Mouse (Mus musculus): ENCODE measurements around the gene Prss22.

The Prss22 gene

DNA sequence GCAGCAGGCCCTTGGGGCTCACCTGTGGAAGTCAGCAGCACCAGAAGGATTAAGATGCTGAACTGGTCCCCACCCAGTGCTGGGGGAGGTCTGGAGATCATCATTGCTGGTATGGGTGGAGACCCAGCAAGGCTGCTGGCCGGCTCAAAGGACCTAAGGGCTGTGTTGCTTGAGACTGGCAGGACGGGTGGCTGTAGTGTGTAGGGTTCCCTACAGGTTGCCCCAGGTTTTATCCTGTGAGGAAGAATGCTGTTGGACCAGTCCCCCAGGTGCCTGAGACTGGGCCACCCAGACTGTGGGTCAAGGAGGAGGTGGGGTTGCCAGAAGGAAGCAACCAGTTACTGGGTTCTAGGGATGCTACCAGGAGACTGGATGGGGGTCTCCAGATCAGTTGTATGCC lies at the start of gene Prss22:
Prss22 (minus strand) TSS at position 200 of the 400 bp plus-strand sequence.
- no peak for DNase-seq

- DNase-seq: no peak
Observed at GRCm38 (mm10) chr17:24046026-24046425, 48.1 kb upstream of the Prss22 start.

- no peak for DNase-seq
Observed at GRCm38 (mm10) chr17:24045608-24046007, 47.7 kb upstream of the Prss22 start.

DNA sequence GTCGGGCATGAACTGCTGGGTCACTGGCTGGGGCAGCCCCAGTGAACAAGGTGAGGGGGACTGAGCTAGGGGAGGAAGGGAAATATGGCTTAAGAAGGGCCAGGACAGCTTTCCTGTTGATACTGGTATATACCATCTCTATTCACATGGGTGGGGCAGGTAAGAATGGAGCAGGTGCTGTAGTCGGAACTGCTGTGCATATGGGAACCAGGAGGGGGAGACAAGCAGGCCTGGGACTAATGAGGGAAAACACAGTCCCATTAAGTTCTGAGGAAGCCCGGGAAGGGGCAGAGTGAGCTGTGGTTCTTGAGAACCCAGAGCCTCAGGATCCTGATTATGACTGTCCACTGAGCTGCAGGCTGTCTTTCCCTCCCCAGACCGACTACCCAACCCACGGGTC lies 46.6 kb upstream of the Prss22 start:
- no peak for DNase-seq

- DNase-seq: no peak
Observed at GRCm38 (mm10) chr17:24037844-24038243, 39.9 kb upstream of the Prss22 start, which contains the start of gene Prss27. TSS of gene Prss27 (plus strand) at chr17:24038144.

- DNase-seq: no peak
Observed at GRCm38 (mm10) chr17:24037360-24037759, 39.5 kb upstream of the Prss22 start.

DNA sequence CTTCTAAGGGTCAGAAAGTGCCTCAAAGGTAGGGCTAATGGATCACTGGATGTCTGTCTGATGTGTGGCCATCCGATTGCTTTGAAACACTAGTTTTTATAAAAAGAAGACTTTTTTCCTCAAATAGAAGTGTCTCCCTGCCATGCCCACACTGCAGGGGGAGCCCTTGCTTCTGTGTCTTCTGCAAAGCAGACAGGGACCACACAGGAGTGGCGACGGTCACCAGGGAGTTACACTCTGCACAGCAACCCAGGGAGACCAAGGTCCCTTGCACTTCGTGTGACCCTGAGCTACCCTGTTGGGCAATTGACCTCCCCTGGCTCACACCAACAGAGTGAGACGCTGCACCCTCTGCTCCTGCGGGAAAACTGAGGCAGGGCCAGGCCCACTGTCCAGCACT lies 39.1 kb upstream of the Prss22 start:
- DNase-seq: no peak

DNA sequence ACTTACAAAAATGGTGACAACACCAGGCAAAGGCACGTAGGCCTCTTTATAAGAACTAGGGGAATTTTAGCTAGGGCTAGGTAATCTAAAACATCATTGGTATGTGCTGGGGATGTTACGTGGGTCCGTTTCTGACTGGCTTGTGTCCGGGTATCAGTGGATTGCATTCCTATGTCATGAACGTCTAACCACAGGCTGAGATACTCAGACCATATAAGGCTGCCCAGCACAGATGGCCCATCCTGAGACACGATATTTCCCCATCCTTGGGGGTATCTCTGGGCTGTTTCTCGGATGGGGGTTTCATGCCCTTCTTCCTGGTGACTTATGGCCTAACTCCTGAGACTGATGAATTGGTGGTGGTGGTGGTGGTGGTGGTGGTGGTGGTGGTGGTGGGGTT lies 37.2 kb upstream of the Prss22 start:
- DNase-seq: no peak

DNA sequence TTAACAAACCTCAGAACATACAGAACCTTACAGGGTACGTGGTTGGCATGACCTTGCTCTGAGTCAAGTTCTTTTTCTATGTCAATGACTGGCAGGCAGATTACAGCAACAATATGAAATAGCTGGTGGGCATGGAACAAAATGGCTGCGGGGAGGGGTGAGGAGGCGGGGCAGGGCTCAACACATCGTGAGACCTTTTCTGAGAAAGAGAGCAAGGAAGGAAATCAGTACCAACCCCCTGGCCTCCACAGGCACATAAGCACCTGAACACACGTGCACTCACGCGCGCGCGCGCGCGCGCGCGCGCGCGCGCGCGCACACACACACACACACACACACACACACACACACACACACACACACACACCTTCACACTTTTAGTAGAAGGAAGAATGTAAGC lies 32.7 kb upstream of the Prss22 start:
- DNase-seq: no peak

DNA sequence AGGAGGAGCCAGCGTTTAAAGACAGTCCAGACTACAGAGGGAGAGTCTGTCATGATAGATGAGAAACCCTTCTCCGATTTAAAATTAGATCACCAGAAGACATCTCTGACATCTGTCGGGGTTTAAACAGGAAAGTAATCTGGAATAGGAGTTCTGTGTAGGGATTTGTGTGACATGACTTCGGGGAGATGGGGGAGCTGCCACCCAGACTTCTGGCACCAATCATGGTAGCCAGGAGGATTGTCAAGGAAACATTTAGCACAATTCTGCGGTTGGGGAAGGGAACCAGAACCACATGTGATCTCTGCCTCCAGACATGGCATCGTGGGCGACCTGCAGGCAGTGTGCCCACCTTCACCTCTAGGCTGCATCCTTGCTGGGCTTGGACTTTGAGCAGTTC lies 31.6 kb upstream of the Prss22 start:
- no peak for DNase-seq

GRCm38 (mm10) chr17:24021375-24022199 lies 23.7 kb upstream of the Prss22 start:
- DNase-seq: no peak

DNA sequence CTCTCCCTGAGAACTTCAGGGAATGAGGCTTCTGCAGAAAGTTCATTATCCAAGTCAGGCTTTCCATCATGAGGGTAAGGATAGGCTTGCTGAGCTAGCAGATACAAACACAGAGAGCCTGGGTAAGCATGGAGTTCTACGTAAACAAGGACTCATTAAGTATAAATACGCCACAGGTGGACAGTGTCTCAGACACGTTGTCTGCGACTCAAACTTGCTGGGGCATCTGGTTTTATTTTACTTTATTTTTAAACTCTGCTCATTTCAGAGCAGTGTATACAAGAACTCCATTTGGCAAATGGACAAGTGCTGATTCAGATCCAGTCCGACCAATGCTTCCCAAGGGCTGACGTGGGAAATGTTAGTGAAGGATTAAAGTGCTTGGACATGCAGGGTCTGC lies 22.8 kb upstream of the Prss22 start:
- no peak for DNase-seq

DNA sequence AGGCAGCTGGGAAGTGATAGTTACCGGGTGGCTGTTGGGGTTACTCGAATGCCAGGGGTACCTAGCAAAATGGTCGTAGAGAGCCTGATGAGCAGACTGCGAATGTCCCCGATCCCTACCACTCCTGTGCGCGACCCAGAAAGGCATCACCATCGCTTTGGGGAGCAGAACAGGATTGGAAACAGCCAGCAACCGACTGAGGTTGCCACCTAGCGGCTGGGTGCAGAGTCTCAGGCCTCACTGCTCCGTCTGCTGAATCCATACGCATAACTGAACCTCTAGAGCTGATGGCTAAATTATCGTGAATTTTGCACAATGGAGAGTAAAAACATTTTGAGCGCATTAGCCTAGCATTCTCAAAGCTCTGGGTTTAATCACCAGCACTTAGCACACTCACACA lies 17.8 kb upstream of the Prss22 start:
- DNase-seq: no peak

DNA sequence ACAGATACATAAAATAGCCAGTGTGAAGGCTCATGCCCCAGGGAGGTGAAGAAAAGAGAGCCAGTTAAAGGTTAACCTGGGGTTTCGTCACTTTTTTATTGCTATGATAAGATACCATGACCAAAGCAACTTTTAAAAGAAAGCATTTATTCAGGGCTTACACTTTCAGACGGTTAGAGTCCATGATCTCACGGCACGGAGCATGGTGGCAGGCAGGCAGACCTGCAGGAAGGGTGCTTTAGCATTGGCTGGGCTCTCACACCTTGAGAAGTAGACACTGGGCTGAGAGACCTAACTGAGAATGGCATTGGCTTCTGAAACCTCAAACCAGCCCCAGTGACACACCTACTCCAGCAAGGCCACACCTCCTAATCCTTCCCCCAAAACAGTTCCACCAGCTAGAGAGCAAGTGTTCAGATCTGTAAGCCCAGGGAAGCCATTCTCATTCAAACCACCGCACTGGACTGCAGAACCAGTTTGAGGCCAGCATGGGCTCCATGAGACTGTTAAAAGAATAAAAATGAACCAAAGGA lies 16.6 kb upstream of the Prss22 start:
- DNase-seq: no peak

DNA sequence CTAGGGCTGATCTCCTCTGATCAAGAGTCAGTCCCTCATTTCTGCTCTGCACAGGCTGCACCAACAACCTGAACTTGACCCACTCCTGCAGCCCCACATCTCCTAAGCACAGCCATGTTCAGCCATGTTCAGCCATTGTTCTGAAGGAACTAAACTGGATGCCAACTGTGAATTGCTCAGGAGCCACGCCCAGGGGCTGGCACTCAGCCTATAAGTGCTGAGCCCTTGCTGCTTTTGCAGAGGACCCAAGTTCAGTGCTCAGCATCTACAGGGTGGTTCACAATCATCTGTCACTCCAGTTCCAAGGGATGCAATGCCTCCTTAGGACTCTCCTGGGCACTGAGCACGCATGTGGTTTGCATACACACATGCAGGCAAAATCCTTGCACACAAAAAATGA lies 15.0 kb upstream of the Prss22 start:
- DNase-seq: no peak

GRCm38 (mm10) chr17:24009617-24010016 lies 11.7 kb upstream of the Prss22 start:
- DNase-seq: no peak

- no peak for DNase-seq
Observed at GRCm38 (mm10) chr17:24008105-24008504, 10.2 kb upstream of the Prss22 start.

- no peak for DNase-seq
Observed at GRCm38 (mm10) chr17:24007391-24007790, 9.5 kb upstream of the Prss22 start.

- no peak for DNase-seq
Observed at GRCm38 (mm10) chr17:24006930-24007329, 9.0 kb upstream of the Prss22 start.

DNA sequence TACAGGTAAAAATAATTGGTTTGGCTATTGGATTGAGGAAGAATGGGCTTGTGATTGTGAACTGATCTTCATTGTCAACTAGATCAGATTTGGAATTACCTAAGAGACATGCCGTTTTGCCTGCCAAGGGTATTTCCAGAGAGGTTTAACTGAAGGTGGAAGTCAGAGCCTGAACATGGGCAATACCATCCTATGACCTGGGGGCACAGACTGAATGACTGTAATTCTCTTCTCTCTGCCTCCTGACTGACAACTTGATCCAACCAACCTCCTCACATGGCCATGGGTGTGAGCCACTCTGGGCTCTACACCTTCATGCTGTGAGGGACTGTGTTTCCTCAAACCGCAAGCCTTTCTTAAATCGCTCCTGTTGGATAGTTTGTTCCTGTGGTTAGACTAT lies 7.1 kb upstream of the Prss22 start:
- no peak for DNase-seq

GRCm38 (mm10) chr17:24004071-24004665 lies 6.3 kb upstream of the Prss22 start:
- DNase-seq: no peak

GRCm38 (mm10) chr17:24000404-24000803 lies 2.5 kb upstream of the Prss22 start:
- no peak for DNase-seq

DNA sequence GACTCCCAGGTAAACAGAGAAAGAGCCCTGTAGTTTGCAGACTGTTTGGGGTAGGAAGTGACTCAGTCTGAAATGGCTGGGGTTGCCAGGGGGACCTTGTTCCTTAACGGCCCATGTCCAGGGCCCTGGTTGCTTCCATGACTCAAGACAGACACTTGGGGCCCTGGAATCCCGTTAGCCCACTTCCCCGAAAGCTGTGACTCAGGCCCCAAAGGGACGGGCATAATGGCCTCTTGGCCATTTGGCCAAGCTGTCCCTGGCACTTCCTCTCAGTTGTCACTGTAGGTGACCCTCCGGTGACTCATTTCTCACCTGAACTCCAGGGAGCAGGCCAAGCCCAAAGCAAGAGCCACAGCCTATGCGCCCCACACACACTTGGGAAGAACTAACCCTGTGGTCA lies 483 bp upstream of the Prss22 start:
- DNase-seq: no peak

DNA sequence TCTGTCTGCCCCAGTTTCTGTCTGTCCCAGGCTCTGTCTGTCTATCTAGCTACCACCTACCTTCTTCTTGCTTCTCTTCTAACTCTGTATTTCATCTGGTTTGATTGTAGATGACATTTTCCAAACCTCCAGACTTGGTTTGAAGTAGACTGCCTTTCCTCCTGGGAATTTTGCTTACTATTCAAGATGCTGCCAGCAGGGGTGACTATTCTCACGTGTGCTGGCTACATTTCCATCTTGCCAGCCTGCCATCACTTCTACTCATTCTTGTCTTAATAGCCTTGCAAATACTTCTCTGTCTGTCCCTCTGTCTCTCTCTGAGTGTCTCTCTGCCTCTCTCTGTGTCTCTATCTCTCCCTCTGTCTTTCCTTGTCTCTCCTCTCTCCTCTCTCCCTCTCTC lies 2.5 kb downstream of the Prss22 start:
- DNase-seq: no peak

Measured in right cerebral cortex, postnatal 4 days (tissue).